Mouse (Mus musculus): ENCODE results near the gene Gm27029.
"Not testable (repeated sequence)": the region's sequence is repeated elsewhere in the genome, so short reads cannot be mapped to it uniquely, and the experiment has no call there.

Gene Gm27029

DNA sequence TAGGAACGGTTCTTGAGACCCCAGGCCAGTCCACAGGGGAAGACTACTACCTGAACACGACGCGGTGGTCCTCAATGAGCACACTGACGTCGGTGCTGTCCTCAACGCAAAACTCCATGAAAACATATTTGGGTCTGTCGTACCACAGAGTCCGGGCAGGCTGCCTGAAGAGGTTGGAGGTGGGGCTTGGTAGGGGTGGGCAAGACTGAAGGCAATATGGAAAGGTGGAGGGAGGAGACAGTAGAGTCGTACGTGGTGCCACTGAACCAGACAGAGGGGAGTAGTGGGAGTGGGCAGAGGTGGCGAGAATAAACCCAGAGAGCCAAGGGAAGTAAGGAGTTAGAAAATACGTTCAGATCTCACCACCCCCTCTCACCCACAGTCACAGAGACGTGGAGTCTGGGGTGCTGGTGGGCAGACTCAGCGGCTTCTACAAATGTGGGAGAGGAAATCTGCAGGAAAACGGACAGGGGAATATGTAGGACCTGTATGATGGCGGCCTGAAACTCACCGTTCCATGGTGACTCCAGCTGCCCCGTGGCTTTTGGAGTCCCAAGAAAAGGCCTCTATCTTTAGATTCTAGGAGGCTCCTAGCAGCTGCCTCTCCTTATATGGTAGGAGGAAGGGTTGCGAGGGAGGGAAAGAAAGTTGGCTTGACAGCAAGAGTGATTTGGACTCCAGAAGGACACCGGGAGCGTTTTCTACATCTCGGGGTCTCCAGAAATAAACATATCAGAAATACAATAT lies at the start of gene Gm27029:
Gene Gm27029, minus strand, starts transcription at position 692 of the 747 bp plus-strand sequence.
- peak; percentile 41 to 45 for DNase-seq

DNA sequence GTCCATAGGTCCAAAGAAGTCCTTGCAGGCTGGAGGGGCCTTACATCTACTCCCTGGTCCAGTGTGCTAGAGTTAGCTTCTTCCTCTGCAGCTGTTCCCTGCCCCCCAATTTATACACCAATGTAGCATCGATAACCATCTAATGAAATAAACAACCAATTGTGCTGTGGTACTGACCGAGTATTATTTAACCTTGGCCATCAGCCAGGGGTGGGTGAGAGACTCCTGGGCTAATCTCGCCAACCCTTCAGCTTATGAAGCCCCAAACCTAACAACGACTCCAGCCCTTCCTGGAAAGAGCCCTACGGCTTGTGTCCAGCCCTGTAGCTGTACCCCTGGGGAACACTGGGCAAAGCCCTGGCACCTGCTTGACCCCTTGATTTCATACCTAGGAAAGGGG lies 49.7 kb upstream of the Gm27029 start:
- DNase-seq: no peak

DNA sequence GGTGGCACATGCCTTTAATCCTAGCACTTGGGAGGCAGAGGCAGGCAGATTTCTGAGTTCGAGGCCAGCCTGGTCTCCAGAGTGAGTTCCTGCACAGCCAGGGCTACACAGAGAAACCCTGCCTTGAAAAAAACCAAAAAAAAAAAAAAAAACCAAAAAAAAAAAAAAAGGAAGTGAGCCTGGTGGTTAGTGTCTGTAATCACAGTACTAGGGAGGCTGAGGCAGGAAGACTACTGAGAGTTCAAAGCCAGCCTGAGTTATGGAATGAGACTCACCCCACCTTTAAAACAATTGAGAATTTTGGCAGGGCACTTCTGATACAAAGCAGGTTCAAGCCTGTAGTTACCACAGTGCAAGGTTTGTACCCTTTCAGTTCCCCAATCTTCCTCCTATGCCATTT lies 49.1 kb upstream of the Gm27029 start:
- DNase-seq: not testable (repeated sequence)

DNA sequence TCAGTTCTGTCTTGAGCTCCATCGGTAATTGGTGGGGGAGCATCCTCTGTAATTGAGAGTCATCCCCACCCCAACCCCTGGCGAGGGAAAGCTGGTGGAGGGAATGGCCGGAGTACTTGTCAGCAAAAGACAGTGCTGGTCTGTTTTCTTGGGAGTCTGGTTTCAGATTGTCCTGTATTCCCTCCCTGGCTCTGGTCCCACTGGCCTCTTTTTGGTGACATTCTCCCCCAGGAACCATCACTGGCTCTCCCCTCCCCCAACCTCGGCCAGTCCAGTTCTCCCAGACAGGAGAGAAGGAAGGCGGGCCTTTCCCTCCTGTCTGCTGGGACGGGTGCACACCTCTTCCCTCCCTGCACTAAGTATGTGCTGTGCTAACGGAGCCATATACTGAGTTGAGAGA lies 47.7 kb upstream of the Gm27029 start:
- no peak for DNase-seq

DNA sequence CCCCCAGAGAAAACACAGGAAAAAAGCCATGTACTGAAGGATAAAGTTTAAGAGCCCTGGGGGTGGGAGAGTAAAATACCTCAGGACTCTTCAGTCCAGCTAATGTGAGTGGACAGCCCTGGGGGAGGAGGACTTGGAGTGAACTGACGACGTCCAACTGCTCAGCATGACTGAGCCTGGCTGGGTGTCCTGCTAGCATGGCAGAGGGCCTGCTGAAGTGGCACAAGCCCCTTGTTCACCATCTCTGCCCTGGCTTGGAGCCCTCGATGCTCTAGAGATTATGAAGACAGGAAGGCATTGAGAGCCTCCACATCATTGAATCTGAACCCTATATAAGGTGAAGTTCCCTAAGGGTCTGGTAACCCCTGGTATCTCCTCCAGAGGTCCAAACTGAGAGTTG lies 47.3 kb upstream of the Gm27029 start:
- no peak for DNase-seq

DNA sequence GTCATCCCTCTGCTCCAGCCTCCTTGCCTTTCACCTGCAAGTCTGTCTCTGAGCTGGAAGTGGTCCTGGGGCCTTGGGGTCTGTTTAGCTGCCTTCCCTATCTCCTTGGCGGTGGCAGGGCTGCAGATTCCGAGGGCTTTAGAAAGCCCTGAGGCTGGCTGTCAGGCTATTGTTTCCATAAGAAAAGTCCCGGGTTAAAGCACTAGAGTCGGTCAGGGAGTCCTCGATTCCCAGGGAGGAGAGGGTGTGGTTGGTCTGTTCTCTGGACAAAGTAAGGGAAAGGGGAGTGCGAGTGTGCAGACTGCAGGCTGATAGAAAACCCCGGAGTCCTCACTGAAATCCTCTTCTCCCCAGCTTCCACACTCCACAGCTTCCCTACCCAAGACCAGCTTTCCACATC lies 45.6 kb upstream of the Gm27029 start:
- DNase-seq: no peak

DNA sequence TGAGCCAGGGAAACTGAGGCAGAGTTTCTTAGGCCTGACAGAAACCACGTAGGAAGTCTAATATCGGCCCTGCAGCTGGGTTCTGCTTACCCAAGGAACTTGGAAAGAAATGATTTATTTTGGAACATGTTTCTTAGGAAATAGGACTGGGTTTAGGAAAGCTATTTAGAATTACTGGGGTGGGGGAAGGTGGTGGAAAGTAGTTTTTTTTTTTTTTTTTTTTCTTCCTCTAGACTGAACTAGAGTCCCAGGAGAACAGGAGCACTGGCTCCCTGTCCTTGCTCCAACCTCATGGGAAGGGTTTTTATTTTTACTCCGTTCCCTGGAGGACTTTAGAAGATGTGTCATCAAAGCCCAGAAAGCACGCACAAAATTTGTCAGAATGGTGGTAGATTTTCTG lies 44.6 kb upstream of the Gm27029 start:
- no peak for DNase-seq

DNA sequence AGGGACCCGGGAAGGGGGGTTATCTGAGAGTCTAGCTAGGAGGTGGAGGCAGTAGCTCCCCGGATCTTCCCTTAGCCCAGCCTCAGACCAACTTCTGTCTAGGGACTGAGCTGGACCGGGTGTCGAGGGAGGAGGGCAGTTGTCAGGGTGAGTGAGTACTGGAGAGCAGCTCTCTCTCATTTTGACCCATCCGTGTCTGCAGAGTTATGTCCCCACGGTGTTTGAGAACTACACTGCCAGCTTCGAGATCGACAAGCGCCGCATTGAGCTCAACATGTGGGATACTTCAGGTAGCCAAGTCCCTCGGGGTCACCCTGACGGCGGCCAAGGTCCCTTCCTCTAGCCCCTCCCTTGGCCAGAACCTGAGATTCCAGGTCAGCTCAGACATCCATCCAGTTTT lies 44.1 kb upstream of the Gm27029 start:
- no peak for DNase-seq

DNA sequence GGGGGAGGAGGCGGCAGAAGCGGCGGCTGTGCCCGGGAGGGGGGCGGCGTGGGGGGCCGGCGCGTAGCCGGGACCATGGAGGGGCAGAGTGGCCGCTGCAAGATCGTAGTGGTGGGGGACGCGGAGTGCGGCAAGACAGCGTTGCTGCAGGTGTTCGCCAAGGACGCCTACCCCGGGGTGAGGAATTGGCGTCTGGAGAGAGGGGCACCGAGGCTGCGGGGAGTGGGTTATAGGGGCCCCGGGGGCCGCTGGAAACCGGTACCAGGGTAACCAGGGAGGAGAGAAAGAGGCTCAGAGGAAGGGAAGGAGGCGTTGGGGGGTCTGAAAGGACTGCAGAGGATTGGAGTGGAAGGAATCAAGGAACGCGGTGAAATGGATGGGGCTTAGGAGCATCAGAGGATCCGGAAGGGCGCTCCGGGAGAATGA lies 43.7 kb upstream of the Gm27029 start:
- no peak for DNase-seq

DNA sequence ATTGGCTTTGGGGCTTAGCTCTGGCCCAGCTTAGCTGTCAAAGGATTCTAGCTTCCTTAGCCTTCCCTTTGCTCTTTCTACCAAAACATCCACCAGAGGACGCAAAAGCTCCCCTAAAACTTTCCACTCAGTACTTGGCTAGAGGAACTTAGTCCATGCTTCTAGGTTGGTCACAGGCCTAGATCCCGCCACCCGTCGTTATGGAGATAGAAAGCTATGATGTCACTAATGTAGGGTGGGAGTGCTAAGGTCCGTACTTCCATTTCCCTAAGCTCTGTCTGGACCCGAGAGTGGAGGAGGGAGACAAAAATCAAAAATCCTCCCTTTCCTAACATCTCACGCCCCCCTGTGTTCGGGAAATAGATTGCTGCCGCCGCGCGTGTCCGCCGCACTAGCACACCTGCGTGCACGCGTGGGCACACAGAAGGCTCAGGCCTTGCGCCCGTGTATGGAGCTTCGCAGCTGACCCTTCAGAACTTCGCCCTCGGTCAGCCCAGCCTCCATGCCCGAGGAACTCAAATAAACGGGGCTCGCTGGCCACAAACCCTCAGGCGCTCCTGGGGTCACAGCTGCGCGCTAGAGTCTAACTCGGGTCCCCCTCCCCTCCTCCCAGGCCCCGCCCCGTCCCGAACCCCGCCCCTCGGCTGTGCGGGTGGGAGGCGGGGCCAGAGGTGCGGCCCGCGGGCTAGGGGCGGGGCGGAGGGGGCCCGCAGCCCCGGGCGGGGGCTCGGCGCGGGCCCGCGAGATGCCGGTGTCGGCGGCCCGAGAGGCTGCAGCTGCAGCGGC lies 43.1 kb upstream of the Gm27029 start:
- DNase-seq: peak; percentile 77 to 80

DNA sequence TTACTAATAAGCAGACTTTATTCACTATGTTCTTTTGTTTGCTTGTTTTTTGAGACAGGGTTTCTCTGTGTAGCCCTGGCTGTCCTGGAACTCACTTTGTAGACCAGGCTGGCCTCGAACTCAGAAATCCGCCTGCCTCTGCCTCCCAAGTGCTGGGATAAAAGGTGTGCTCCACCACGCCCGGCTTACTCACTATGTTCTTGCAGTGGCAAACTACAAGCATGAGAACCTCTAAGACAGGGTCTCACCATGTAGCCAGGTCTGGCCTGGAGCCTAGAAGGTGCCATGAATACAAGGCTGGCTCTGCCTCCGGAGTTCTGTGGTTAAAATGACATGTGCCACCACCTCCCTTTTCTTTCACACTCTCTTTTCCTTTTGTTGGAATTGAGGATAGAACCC lies 42.0 kb upstream of the Gm27029 start:
- DNase-seq: not testable (repeated sequence)

DNA sequence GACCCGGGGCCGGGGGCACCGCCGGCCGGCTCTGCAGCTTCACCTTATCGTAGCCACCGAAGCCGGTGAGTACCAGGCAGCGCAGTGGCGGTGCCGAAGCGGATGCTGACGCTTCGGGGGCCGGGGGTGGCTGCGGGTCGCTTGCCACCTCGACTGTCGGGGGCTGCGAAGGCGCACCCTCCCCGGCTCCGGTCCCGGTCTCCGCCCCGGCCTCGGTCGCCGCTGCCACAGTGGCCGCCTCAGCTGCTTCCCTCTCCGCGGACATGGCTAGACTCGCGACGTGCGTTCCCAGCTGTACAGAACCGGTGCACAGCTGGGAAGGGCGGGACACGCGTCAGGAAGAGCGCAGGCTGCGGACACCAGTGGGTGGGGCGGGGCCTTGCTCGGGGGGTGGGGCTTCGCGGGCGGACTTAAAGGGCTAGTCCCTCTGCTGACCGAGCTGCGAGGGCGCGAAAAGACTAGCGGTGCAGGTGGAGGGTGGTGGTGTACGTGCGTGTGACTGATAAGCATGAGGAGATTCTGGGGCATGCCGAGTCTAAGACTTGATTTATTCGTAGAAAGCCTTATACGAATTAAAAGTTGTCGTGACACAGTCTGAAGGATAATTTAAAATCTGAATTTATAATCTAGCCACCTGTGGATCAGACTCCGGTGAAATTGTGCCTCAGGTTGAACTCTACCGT lies 41.4 kb upstream of the Gm27029 start, which contains the start of gene Vat1:
Gene Vat1, minus strand, starts transcription at position 362 of the 683 bp plus-strand sequence.
- DNase-seq: peak; percentile 81 to 86

DNA sequence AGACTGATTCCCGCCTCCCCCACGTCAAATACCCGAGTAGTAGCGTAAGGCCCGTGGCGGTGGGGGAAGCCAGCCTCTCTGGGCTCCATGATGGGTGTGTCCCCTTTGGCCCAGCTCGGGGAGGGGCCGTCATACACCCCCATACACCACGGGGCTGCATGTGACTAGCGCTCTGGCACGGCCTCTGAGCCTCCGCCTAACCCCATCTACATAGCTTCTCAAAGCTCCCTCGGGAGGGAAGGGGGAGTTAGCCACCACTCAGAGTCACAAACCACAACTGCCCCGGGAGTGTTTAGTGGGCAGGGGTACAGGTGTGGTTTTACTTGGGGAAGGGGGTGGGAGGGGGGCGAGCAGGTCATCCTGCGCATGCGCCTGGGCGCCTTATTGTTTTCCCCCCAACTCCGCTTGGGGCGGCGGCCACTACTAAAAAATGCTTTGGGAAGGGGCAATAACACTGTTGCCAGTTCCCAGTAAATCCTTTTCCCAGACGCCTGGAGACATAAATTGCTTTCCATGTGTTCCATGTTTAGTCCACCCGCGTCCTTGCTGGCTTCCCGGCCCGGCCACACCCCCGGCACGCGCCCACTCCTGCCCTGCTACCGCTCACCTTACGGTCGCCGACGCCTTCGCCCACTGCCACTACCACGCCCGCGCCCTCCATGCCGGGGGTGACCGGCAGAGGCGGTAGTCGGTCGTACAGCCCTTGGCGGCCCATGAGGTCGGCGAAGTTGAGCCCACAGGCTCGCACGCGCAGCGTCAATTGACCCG lies 40.7 kb upstream of the Gm27029 start:
- peak; percentile 83 to 89 for DNase-seq

DNA sequence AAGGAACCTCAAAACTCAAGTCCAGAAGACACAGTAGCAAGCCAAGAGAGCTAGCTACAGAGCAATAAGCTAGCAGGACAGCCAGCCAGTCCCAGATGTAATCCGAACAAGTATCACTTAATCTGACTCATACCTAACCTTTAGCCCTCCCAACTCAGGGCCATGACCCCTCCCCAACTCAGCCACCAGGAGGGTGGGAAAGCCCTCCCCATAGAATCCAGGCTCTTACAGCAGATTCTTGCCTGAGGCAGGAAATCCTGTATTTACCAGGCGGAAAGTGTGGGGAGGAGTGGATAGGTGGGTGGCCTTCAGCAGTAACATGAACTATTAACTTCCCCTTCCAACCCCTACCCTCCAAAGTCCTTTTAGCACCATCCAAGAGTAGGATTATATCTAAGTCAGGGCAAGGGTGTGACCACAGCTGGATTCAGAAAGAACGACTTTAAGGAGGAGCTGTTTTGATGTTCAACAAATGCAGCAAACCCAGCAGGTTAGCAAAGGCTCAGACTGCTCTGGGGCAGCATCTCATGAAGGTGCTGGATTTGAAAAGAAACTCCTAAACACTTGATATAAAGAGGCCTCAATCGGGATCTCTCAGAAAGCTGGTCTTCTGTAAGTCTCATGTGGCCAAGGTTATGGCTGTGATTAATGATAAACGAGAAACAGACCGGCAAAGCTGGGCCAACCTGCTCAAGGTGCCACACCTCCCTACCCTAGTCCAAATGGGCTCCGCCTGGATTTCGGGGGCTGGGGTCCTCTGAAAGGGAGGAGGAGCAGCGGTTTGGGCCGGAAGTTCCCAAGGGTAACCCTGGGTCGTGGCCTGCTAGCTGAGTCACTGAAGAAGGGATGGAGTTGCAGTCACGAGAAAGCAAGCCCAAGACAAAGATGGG lies 39.9 kb upstream of the Gm27029 start, which contains the start of gene Rnd2:
Gene Rnd2, plus strand, starts transcription at position 789 of the 890 bp plus-strand sequence.
- peak; percentile 69 to 83 for DNase-seq

DNA sequence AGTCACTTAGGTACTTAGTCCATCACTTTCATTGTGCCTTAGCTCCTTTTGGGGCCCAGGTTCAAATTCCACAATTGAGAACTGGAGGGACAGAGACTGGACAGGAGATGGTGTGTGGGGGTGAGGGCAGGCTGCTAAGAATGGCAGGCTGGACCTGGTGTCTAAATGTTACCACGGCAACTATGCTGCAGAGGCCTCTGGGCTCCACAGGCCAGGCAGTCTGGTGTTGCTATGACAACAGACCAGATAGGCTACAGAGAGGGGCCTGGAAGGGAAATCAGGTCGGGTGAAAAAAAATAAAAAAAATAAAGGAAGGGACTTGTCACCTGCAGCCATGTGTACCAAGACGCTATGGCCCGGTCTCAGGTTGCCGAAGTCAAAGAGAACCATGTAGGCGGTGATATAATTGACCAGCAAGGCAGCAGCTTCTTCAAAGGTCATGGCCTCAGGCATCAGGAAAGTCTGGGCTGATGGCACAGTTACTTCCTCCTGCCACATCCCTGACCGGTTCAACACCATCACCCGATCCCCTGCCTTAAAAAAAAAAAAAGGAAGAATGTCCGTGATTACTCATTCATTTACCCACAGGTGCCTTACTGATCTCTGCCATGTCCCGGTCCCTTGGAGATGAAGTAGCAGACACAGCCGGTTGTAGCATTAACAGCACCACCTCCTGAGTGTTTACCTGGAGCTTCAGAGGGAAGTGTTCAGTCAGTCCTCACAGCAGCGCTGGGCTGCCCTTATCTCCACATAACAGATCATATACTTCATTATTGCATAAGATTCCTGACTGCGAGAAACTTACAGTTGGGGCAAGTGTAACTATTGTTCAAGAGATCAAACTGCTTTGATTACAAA lies 38.2 kb upstream of the Gm27029 start:
- DNase-seq: no peak

DNA sequence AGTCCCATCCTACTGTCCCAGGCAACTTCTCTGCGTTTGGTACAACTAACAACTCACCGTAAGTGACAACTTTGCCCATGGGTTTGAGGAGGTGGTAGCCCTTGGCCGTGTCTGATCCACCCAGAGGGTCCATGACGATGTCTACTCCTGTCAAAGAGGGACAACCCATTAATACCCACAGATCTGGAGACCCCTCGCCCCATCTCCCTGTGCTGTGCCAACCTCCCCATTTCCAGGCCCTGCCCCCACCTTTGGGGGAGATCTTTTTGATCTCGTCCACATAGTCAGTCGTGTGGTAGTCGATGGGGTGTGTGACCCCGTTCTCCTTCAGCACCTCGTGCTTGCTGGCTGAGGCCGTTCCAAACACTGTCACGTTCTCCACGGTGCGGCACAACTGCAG lies 37.5 kb upstream of the Gm27029 start:
- no peak for DNase-seq

DNA sequence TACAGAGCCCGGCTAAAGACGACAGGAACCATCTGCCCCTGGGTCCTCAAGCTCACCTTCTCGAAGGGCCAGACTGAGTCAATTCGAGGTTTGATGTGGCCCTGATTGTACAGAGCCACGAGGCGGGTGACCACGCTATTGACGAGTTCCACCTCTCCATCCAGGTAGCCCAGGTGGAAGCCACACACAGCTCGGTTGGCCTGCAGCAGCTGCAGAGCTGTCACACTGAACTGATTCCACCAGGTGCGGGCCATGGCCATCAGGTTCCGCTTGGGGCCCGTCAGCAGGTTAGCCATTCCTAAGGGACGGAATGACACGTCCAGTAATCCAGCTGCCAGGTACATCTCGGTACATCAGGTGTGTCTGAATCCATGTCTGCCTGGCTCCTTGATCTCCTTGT lies 35.7 kb upstream of the Gm27029 start:
- no peak for DNase-seq

DNA sequence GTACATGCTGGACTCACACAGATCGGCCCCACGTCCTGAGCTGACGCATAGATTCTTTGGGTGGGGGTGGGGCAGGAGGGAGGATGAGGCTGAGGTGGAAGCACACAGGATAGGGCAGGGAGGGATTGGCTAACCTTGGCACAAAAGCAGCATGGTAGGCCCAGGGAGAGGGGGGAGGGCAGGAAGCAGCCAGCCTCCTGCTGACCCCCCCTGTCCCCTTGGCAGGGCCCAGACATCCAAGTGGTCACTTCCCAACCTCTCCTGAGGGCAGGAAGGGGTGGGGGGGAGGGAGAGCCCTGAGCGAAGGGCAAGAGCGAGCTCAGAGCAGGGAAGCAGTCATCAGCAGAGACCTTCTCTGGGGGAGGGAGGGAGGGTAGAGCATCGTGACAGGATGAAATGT lies 35.1 kb upstream of the Gm27029 start:
- DNase-seq: peak; percentile 69 to 87

DNA sequence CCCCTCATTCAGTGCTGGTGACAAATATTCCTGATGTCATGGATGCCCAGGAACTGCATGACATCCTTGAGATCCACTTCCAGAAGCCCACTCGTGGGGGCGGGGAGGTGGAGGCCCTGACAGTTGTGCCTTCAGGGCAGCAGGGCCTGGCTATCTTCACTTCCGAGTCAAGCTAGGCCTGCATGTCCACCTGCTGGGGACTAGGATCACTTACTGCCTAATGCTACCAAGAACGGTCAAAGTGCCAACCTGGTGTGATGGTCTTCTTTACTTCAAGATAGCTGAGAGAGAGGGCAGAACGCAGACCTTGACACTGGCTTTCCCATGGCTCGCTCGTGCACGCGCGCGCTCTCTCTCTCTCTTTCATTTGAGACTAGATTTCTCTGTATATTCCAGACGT lies 33.6 kb upstream of the Gm27029 start:
- no peak for DNase-seq

DNA sequence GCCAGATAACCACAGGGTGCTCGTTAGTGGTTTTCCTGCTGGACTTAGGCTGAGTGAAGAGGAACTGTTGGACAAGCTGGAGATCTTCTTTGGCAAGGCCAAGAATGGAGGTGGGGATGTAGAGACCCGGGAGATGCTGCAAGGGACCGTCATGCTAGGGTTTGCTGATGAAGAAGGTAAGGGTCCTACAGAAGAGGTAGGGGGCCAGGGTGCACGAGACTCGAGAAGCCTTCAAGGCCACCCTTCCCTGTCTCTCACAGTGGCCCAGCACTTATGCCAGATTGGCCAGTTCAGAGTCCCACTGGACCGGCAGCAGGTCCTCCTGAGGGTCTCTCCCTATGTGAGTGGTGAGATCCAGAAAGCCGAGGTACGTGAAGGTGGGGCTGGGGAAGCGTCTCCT lies 33.0 kb upstream of the Gm27029 start:
- DNase-seq: no peak

DNA sequence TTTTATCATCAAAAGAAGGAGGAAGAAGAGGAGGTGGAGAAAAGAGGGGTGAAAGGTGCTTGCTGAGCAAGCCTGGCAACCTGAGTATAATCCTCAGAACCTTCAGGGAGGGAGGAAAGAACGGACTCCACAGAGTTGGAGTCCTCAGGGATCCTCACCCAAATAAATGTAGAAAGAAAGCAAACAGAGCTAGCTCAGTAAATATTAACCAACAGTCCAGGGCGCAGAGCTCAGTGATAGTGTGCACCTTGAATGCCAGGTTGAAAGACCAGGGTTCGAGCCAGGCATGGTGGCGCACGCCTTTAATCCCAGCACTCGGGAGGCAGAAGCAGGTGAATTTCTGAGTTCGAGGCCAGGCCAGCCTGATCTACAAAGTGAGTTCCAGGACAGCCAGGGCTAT lies 31.0 kb upstream of the Gm27029 start:
- no peak for DNase-seq
